Mouse (Mus musculus): ENCODE results near the gene Ska2. TPM values are rescaled to one million over a fixed set of nuclear protein-coding genes. Genes with fewer than 3 reads are reported as not detected.

The Ska2 gene
- polyA plus RNA-seq (2012; rRNA removed) = 3.7 and 5.8 TPM in 2 replicates

GRCm38 (mm10) chr11:87108755-87109518, at the start of gene Ska2:
Gene Ska2 (plus strand): TSS chr11:87109234.

DNA sequence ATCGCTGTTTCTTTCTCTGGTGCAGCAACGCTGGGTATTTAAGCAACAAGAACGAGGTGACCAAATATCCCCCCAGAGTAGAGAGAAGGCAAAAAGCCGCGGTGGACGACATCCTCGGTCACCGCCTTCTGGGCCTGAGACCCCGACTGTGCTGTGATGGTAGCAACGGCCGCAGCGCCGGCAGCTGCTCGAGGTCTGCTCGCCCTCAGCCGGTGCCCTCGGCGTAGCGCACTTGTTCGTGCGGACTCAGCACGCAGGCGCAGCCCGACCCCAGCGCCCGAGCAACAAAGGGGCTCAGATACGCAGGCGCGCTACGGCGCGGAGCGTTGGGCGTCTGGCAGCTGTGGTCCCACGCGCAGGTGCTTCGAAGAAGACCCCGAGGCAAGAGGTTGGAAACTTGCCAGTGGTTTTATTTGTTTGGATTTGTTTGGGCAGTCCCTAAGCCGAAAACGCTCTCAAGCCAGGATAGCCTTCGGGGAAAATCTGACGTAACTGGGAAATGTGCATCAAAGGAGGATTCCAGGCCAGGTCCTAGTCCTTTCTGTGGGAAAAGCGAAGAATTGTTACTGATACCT, 35.1 kb upstream of the Ska2 start, which contains the start of gene Gdpd1:
Gdpd1 (minus strand) TSS at position 197 of the 575 bp plus-strand sequence.

GRCm38 (mm10) chr11:87086290-87086984, 22.6 kb upstream of the Ska2 start, which contains the start of gene Smg8:
Gene Smg8 (minus strand): TSS chr11:87086774.

DNA sequence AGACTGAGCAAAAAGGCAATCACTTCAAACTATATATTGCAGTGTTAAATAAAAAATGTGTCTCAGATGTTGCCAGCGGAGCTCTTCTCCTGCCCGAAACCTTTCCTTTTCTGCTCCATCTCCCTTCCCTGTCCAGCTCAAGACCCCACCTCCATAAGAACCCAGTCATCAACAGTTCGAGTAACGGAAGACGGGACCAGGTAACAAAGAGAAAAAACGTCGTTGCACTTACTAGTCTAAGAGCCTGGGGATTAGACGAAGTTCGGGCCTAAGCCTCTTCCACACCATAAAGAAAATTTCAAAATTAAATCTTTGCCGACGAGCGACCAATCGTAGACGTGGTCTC, 652 bp upstream of the Ska2 start, which contains the start of gene Prr11:
Prr11 (minus strand) TSS at position 300 of the 346 bp plus-strand sequence.

DNA sequence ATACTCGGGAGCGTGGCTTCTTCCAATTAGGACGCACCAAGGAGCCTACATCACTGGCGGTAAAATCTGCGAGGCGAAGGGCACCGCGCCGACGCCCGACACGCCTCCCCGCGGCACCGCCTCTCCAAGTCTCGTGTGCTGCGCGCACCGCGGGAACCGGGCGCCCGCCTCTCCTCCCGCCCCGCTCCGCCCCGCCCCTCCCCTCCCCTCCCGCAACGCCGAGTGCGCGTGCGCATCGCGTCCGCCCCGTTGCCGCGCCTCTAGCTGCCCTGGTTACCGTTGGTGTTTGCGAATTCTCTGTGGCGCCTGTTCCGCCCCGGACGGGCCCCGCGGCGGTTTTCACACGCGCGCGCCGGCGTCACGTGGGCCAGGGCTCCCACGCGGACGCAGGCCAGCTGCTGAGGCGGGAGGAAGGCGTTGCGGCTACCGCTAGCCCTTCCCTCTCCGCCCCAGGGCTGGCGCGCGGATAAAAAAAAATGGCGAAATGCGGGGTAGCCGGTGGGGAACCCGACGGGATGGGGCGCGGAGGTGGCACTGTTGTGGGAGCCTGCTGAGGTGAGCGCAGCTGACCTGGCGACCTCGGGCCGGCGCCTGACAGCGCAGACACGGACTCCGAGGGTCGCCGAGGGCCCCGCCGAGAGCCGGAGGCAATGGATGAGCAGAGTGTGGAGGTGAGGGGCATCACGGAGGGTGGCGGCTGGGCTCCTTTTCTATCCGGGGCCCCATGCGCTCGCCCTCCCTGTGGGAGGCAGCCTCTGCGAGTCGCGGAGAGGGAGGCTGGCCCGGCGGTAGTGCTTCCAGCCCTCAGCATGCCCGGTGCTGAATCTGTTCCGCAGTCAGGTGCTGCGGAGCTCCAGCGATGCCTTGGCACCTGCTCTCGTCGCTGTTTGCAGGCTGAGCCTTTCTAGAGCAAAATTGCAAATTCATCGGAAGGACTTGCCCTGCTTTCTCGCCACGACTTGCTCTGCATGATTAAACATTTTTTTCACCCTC, 18.1 kb downstream of the Ska2 start, which contains the start of gene Trim37:
Trim37 (plus strand) TSS at position 254 of the 993 bp plus-strand sequence.

Other genes starting within 250 kb of the Ska2 start
- 15.3 and 18.0 TPM in 2 replicates for gene Ypel2, start 115.5 kb upstream of the Ska2 start, polyA plus RNA-seq (2012; rRNA removed)
- gene Gdpd1, start 35.2 kb upstream of the Ska2 start, polyA plus RNA-seq (2012; rRNA removed) = 6.1 and 9.2 TPM in 2 replicates
- 6.3 and 8.3 TPM in 2 replicates for gene Smg8, start 22.5 kb upstream of the Ska2 start, polyA plus RNA-seq (2012; rRNA removed)
- 0.85 and 1.1 TPM in 2 replicates for gene Prr11, start 526 bp upstream of the Ska2 start, polyA plus RNA-seq (2012; rRNA removed)
- gene Trim37, start 17.8 kb downstream of the Ska2 start, polyA plus RNA-seq (2012; rRNA removed) = 3.8 and 4.2 TPM in 2 replicates
- 4.7 and 5.5 TPM in 2 replicates for gene Ppm1e, start 249.8 kb downstream of the Ska2 start, polyA plus RNA-seq (2012; rRNA removed)